Mouse (Mus musculus) megakaryocyte, embryonic 14.5 days (primary cell): Measurements from ENCODE around the gene Hand1.

Experiments used
- FLI1 ChIP-seq: IDR thresholded peaks from 2 replicates; pipeline ENCODE4 v1.6.1; 2012; ENCODE audit warnings: low read length, inconsistent platforms, mixed read lengths
- GATA1 ChIP-seq: IDR thresholded peaks from 3 replicates; pipeline ENCODE4 v1.6.1; 2012; ENCODE audit warnings: mixed read lengths, low read length, inconsistent platforms, borderline replicate concordance

- TF ChIP-seq GATA1 (no peak), FLI1 (no peak)
These were observed 40.4 kb upstream of the Hand1 start for GRCm38 (mm10) chr11:57873014-57873413.
